ENCODE assay signal across 15 mouse cellular contexts in genomic region chr3:96674442-96674841, GRCm38 (mm10). TPM values are rescaled to one million over a fixed set of nuclear protein-coding genes. Genes with fewer than 3 reads are reported as not detected.
DNase-seq lines count a peak whose midpoint lies in the region; ATAC-seq lines count a peak whose summit lies in the region.
"Had no signal": no experiment of that assay in that cellular context is flagged by ENCODE, and none has a peak within 500 bp of the region (broad histone marks: within the 10 kb centered on the region; RNA-seq: fewer than 3 reads in every experiment).

No protein-coding gene starts in this region.

- no peaks in the 10 kb centered on the region for H3K36me3 ChIP-seq in limb, embryonic 11.5 days (ENCODE audit: control insufficient read depth, insufficient read depth, low read length)
- H3K36me3 ChIP-seq in forebrain, embryonic 14.5 days (ENCODE audit: control insufficient read depth, insufficient read depth, low read length), result no peaks in the 10 kb centered on the region
- H3K36me3 ChIP-seq: liver, embryonic 15.5 days had no signal

- ATAC-seq in limb, embryonic 11.5 days (ENCODE audit: insufficient number of reproducible peaks, low FRiP score, low TSS enrichment, low read depth), result peak; percentile 17; the same call in 1 of the 2 replicates
- no peak for ATAC-seq in forebrain, embryonic 14.5 days
- ATAC-seq: forebrain, embryonic 13.5 days had no signal

- WGBS in limb, embryonic 11.5 days, result 24% methylated on average over 8 of the region's 8 CpGs
- WGBS in forebrain, embryonic 14.5 days, result 77% methylated on average over 8 of the region's 8 CpGs

- H3K27ac ChIP-seq in limb, embryonic 11.5 days (replicated peaks; ENCODE audit: low read depth, low read length), result no peak overlapping the region
- H3K27ac ChIP-seq in forebrain, embryonic 14.5 days (ENCODE audit: low read depth, low read length), result no peak overlapping the region
- H3K27ac ChIP-seq: forebrain, embryonic 13.5 days; left cerebral cortex, adult 2 months; liver, embryonic 15.5 days had no signal

- H3K4me2 ChIP-seq in limb, embryonic 11.5 days (ENCODE audit: low read depth, severe bottlenecking), result no peak overlapping the region
- no peak overlapping the region for H3K4me2 ChIP-seq in forebrain, embryonic 14.5 days (ENCODE audit: low read length)
- H3K4me2 ChIP-seq: forebrain, embryonic 13.5 days; liver, embryonic 15.5 days had no signal

- H3K9me3 ChIP-seq in limb, embryonic 11.5 days (ENCODE audit: control insufficient read depth, low read length), result no peaks in the 10 kb centered on the region
- no peaks in the 10 kb centered on the region for H3K9me3 ChIP-seq in forebrain, embryonic 14.5 days (replicated peaks; ENCODE audit: control insufficient read depth, low read length)
- H3K9me3 ChIP-seq: forebrain, embryonic 13.5 days; liver, embryonic 15.5 days had no signal

- no peak overlapping the region for H3K4me3 ChIP-seq in limb, embryonic 11.5 days (ENCODE audit: low read depth, low read length)
- H3K4me3 ChIP-seq in forebrain, embryonic 14.5 days (ENCODE audit: low read depth, low read length), result no peak overlapping the region
- H3K4me3 ChIP-seq: forebrain, embryonic 13.5 days; left cerebral cortex, adult 2 months; liver, embryonic 15.5 days had no signal

- no peaks in the 10 kb centered on the region for H3K27me3 ChIP-seq in limb, embryonic 11.5 days (ENCODE audit: control insufficient read depth, insufficient read depth, low read length)
- H3K27me3 ChIP-seq in forebrain, embryonic 14.5 days (replicated peaks; ENCODE audit: control insufficient read depth, insufficient read depth, low read length), result no peaks in the 10 kb centered on the region; the same call in none of the 2 replicates

- H3K9ac ChIP-seq in limb, embryonic 11.5 days (ENCODE audit: low read length), result no peak overlapping the region
- no peak overlapping the region for H3K9ac ChIP-seq in forebrain, embryonic 14.5 days (ENCODE audit: low read length)
- H3K9ac ChIP-seq: forebrain, embryonic 13.5 days; liver, embryonic 15.5 days had no signal

- intact Hi-C loops in heart, postnatal 25 days (cut with DNase I), result no loop called here

- H3K4me1 ChIP-seq in limb, embryonic 11.5 days (ENCODE audit: control insufficient read depth, insufficient read depth, low read length), result 0 out of 2 replicates have a peak, but pooled peaks cover 2% of the 10 kb centered on the region
- peaks cover 2% of the 10 kb centered on the region; the same call in 1 of the 2 replicates for H3K4me1 ChIP-seq in forebrain, embryonic 14.5 days (ENCODE audit: control insufficient read depth, insufficient read depth, low read length)

- DNase-seq in heart, postnatal 4 days, result peak; percentile 18
- DNase-seq in heart, postnatal 25 days (ENCODE audit: low spot score), result no peak
- DNase-seq in 3T3-L1 (ENCODE audit: low read depth, low spot score), result peak; percentile 97
- peak; percentile 73 for DNase-seq in embryo, embryonic 11 days
- peak; percentile 64 for DNase-seq in limb, embryonic 11.5 days (ENCODE audit: low spot score)
- no peak for DNase-seq in ovary, adult 18-20 months (ENCODE audit: low spot score)
- no peak for DNase-seq in forebrain, embryonic 14.5 days (ENCODE audit: low spot score)
- no peak for DNase-seq in cerebellum, postnatal 25 days
- DNase-seq: cerebellum, adult 8-10 months had no signal

RNA-seq across cellular contexts. Expression of gene Ankrd35, which starts 4.5 kb away (rescaled TPM):
- total RNA-seq in heart, postnatal 4 days (2021), result under 1 TPM; 0.14 to 0.19 TPM
- total RNA-seq in heart, postnatal 25 days (2021), result under 1 TPM; 0.60 to 0.95 TPM
- polyA plus RNA-seq in limb, embryonic 11.5 days (2014; fragmentation: Nextera tagmentation; extraction: Ambion mirVana), result 0.31 and 0.45 TPM in 2 replicates
- polyA plus RNA-seq in forebrain, embryonic 14.5 days (2014; fragmentation: Nextera tagmentation; extraction: Ambion mirVana), result 1.1 and 1.9 TPM in 2 replicates
- total RNA-seq: granulocyte monocyte progenitor cell, adult 5-6 weeks; hematopoietic stem cell, adult 5-6 weeks; megakaryocyte, adult 5-6 weeks had no signal

RNA-seq across cellular contexts. Expression of gene Pias3, which starts 21.7 kb away (rescaled TPM):
- 10 to 100 TPM; 23.6 to 27.3 TPM for total RNA-seq in heart, postnatal 4 days (2021)
- 10 to 100 TPM; 14.0 to 17.5 TPM for total RNA-seq in heart, postnatal 25 days (2021)
- polyA plus RNA-seq in limb, embryonic 11.5 days (2014; fragmentation: Nextera tagmentation; extraction: Ambion mirVana), result 41.4 and 42.8 TPM in 2 replicates
- polyA plus RNA-seq in forebrain, embryonic 14.5 days (2014; fragmentation: Nextera tagmentation; extraction: Ambion mirVana), result 14.8 and 21.3 TPM in 2 replicates

RNA-seq across cellular contexts. Expression of gene Itga10, which starts 29.1 kb away (rescaled TPM):
- 1 to 10 TPM; 1.0 to 1.3 TPM for total RNA-seq in heart, postnatal 4 days (2021)
- 1 to 10 TPM in 1 of 2 experiments, under 1 TPM in 1; 0.84 to 1.0 TPM for total RNA-seq in heart, postnatal 25 days (2021)
- 0.92 and 0.96 TPM in 2 replicates for polyA plus RNA-seq in limb, embryonic 11.5 days (2014; fragmentation: Nextera tagmentation; extraction: Ambion mirVana)
- polyA plus RNA-seq in forebrain, embryonic 14.5 days (2014; fragmentation: Nextera tagmentation; extraction: Ambion mirVana), result 0.38 and 0.39 TPM in 2 replicates
- total RNA-seq: hematopoietic stem cell, adult 5-6 weeks had no signal

RNA-seq across cellular contexts. Expression of gene Nudt17, which starts 33.9 kb away (rescaled TPM):
- 1 to 10 TPM; 3.5 to 3.6 TPM for total RNA-seq in heart, postnatal 4 days (2021)
- 1 to 10 TPM; 2.3 to 3.2 TPM for total RNA-seq in heart, postnatal 25 days (2021)
- 8.9 and 10.8 TPM in 2 replicates for polyA plus RNA-seq in limb, embryonic 11.5 days (2014; fragmentation: Nextera tagmentation; extraction: Ambion mirVana)
- 7.3 and 7.5 TPM in 2 replicates for polyA plus RNA-seq in forebrain, embryonic 14.5 days (2014; fragmentation: Nextera tagmentation; extraction: Ambion mirVana)
- total RNA-seq: hematopoietic stem cell, adult 5-6 weeks had no signal

RNA-seq across cellular contexts. Expression of gene Gm42957, which starts 39.2 kb away (rescaled TPM):
- under 1 TPM; 0.18 to 0.21 TPM for total RNA-seq in heart, postnatal 4 days (2021)
- total RNA-seq in heart, postnatal 25 days (2021), result under 1 TPM; 0.14 to 0.16 TPM
- 0.11 and 0.34 TPM in 2 replicates for polyA plus RNA-seq in limb, embryonic 11.5 days (2014; fragmentation: Nextera tagmentation; extraction: Ambion mirVana)
- polyA plus RNA-seq in forebrain, embryonic 14.5 days (2014; fragmentation: Nextera tagmentation; extraction: Ambion mirVana), result 0.13 and 0.14 TPM in 2 replicates
- total RNA-seq: granulocyte monocyte progenitor cell, adult 5-6 weeks; hematopoietic stem cell, adult 5-6 weeks had no signal
- polyA plus RNA-seq: liver, embryonic 15.5 days had no signal

Comparison
In these comparisons a context has a peak if more than half of its experiments do, and no peak if none do; other contexts are left out.
1. DNase-seq: peak in heart, postnatal 4 days (single experiment), 3T3-L1 (single experiment), embryo, embryonic 11 days (single experiment) and limb, embryonic 11.5 days (single experiment); none in heart, postnatal 25 days (single experiment), ovary, adult 18-20 months (single experiment), forebrain, embryonic 14.5 days (single experiment) and cerebellum, postnatal 25 days (0 of 2).